Mouse (Mus musculus) CD4-positive, CD25-positive, alpha-beta regulatory T cell, adult 2 months (primary cell): ENCODE results near the gene Arhgap10.

Experiments
- DNase-seq: peaks from one replicate; pipeline ENCODE4 v3.0.0-alpha.2; 2012; ENCODE audit warnings: low read depth, low spot score

Gene Arhgap10

GRCm38 (mm10) chr8:77444166-77444870 is 73.4 kb downstream of the Arhgap10 start:
- DNase-seq = no peak

GRCm38 (mm10) chr8:77442452-77442851 is 75.3 kb downstream of the Arhgap10 start:
- no peak for DNase-seq

DNA sequence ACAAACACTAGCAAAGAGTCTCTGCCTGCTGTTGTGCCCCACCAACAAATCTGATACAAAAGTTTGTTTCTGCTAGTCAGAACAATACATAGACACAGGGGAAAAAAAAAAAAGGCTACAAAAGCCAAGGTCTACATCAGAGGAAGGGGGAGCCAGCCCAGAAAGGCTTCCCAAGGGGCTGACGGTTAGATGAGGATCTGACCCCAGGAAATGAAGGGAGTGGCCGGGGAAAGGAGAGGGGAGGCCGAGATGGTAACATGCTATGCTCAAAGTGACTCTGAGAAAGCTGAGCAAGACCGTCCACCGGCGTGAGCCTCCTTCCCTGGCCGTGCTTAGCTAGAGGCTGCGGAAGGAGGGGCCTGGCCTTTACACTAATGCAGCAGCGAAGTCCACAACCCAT is 76.8 kb downstream of the Arhgap10 start:
- DNase-seq = no peak

DNA sequence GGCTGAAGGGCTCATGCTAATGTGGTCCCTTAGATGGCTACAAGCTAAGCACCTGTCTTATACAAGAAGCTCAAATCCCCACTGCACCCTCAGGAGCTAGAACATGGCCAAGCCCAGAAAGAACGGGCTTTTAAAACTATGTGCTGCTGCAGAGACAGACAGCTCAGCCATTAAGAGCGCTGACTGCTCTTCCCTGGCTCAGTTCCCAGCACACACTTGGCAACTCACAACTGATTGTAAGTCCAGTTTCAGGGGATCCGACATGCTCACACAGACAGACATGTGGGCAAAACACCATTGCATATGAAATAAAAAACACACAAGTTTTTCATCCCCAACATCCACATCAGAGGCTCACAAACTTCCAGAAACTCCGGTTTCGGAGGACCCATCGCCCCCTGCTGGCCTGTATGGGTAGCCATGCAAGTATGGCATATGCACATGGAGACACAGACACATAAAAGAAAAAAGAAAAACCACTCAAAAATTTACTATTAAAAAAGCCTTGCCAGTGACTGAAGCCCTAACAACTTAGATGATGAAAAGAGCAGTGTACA is 77.4 kb downstream of the Arhgap10 start:
- DNase-seq = peak; percentile 12

GRCm38 (mm10) chr8:77439670-77440069 is 78.1 kb downstream of the Arhgap10 start:
- no peak for DNase-seq

DNA sequence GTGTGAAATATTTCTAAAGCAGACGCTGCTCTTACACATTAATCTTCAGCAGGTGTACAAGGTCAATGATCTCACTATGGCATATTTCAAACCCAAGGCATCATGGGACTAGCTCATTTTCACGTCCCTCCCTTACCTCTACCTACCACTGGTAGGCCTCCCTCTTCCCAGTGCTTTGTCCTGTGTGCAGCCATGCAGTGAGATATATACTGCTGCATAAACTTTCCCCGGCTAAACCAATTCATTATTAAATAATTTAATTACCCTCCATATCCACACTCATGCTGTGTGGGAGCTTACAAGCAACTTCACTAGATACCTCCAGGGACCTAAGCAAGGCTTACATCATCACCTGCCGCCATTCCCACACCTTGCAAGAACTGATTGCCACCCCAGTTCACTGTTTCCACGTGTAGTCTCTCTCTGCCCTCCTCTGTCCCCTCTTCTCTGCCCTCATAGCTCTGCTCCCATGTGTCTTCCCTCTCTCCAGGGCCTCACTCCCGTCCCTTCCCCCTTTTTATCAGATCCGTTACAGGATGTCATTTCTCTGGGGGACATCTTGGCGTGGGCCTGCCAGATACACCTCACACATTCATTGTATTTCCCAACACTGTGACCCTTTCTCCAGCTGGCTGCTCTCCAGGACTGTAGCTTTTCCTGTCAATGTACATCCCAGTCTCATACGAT is 79.8 kb downstream of the Arhgap10 start:
- no peak for DNase-seq

- DNase-seq = peak; percentile 64
Measured at GRCm38 (mm10) chr8:77436013-77436990, 81.5 kb downstream of the Arhgap10 start.

GRCm38 (mm10) chr8:77433221-77433620 is 84.5 kb downstream of the Arhgap10 start:
- DNase-seq = no peak

DNA sequence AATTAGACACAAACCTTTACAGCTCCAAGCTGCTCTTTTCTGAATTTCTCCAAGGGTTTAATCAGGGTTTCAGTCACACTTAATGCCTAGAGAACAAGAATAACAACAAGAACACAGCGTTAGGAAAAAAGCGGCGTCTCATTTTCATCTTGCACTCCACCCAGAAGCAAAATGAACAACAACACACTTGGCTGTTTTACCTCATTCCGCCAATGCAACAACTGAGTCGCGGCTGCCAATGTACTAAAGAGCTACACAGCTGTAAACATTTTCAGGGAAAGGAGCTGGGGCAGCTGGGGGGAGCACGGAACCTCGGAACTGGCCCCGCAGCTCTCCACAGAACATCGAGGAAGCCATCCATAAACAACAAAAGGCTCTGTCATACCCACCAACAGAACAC is 85.0 kb downstream of the Arhgap10 start:
- DNase-seq = no peak

GRCm38 (mm10) chr8:77428420-77428819 is 89.3 kb downstream of the Arhgap10 start:
- DNase-seq = no peak

DNA sequence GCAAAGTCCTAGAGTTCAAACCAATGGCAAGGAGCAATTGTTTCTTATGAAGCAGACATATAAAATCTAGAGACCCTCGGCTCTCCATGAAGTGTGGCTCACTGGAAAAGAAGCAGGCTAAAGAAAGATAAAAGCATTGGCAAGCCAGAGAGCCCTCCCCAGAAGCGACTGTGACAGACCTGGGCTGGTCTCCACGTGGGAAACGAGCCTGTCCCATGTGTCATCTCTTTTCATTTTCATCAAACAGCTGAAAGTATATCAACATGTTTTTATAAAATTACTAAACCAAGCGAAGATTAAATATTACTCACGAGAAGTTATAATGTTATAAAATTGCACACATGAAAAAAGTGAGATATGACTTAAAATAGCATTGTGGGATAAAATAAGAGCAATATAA is 89.7 kb downstream of the Arhgap10 start:
- DNase-seq = no peak

- no peak for DNase-seq
Measured at GRCm38 (mm10) chr8:77427438-77427837, 90.3 kb downstream of the Arhgap10 start.

DNA sequence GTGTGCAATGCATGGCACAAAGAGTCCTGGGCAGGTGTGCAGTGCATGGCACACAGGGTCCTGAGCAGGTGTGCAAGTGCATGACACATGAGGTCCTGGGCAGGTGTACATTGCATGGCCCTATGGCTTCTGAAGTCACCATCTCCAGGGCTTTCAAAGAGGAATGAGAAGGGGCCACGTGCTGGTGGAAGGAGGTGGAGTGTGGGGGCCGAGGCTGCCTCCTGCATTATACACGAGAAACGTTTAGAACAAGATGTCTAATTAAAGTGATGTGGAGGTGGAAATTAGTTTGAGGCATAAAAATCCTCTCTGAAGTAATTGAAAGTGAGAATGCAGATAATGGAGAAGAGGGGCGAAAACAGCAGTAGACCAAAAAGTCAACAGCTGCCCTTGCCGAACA is 93.9 kb downstream of the Arhgap10 start:
- peak; percentile 21 for DNase-seq

GRCm38 (mm10) chr8:77422632-77423252 is 95.0 kb downstream of the Arhgap10 start:
- peak; percentile 85 for DNase-seq

DNA sequence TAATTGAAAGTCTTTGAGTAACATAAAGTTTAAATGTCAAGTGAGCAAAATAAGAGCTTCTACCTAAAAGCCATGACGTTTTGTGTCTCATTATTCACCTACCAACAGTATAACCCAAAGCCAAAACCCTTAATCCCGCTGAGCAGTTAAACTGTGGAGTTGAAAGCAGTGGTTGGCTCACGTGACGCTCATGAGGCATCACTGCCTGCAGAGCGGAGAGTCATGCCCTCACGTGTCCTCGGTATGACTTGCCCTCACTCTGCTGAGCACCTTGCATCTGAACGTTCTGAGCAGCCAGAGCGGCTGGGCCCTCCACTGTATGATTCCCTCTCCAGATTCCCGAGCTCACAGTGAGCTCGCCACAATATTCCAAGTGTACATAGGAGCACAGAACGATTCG is 96.2 kb downstream of the Arhgap10 start:
- peak; percentile 8 for DNase-seq

DNA sequence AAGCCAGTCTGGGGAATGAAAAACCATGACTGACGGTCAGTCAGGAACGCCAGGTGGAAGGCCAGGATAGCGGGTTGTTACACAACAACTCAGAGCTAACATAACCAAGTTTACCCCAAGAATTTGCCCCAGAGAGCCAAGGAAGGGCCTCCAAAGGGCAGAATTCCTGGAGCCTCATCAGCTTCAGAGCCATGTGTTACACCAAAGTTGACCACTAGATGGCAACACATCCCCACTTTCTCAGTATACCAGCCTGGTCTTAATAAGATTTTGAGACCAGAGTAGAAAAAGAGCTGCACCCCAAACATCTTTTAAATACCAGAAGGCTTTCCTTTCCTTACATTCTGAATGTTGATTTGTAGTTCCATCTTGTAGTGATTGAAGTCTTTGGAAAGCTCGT is 98.0 kb downstream of the Arhgap10 start:
- DNase-seq = peak; percentile 87

DNA sequence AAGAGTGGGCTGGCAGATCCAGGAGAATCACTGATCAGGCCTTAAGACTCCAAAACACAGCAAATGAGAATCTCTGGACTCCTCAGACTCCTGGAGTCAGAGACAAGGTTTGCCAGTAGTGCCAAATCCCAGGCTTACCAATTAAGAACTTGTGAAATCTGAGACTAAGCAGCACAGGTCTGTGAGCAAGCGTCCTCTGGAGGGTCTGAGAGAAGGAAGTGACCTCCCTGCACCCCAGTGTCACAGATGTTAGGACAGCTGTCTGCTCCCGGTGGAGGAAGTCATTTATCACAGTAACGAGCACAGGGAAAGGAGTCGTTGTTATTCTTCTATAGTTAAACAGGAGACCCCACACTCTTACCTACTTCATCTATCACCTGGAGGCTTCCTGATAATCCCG is 101.0 kb downstream of the Arhgap10 start:
- DNase-seq = no peak

DNA sequence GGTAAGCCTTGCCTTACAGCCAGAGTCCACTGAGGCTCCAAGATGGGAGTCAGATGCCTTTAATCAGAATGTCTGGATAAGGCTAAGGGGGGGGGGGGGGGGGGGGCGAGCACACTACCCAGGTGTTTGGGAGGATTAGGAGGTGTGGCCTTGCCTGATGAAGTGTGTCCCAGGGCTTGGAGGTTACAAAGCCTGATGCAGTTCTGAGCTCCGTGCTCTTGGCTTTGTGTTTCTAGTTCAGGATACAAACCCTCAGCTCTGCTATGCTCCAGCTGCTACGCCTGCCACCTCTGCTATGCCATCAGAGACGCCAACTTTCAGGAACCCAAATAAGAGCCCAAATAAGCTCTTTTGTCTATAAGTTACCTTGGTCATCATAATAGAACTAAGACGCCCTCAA is 101.7 kb downstream of the Arhgap10 start:
- no peak for DNase-seq

- no peak for DNase-seq
Measured at GRCm38 (mm10) chr8:77411262-77411661, 106.5 kb downstream of the Arhgap10 start.

- no peak for DNase-seq
Measured at GRCm38 (mm10) chr8:77410394-77410793, 107.4 kb downstream of the Arhgap10 start.

DNA sequence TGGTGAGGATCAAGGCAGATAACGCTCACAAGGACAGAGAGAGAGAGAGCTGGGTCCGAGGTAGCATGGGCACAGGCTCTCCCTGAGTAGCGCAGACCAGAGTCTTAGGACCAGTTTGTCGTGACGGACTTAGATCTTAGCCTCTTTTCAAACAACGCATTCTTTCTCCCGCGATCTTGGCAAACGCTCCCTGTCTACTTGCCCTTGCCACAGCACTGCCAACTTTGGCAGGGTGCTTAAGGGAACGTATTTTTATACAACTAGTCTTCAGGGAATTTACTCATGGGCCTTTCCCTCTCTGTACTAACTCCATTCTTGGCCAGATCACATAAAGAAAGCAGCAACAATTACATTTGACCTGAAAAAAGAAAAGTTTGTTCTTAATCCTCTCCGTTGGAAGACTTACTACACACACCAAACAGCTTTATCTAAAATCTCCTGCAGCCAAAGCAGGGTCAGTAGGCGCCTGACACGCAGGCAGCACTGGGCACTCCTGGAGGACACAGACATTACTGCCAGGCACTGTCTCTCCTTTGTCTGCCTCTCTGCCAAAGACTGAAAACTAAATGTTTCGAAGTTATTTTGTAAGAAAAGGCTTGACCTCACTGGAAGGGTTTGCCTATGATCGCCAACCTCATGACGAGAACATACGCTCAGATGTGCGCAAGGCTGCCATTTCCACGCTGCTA is 109.1 kb downstream of the Arhgap10 start:
- no peak for DNase-seq
